Comparison of ENCODE assay signal across 9 mouse cellular contexts in genomic region chr14:7964219-7964889, GRCm38 (mm10). TPM values are rescaled to one million over a fixed set of nuclear protein-coding genes. Genes with fewer than 3 reads are reported as not detected.
A peak's percentile ranks its signal among the peaks of the same experiment; 100 is the strongest.
DNase-seq lines count a peak whose midpoint lies in the region; ATAC-seq and TF ChIP-seq lines count a peak whose summit lies in the region.
"Had no signal": no experiment of that assay in that cellular context is flagged by ENCODE, and none has a peak within 500 bp of the region (broad histone marks: within the 10 kb centered on the region; RNA-seq: fewer than 3 reads in every experiment).

No protein-coding gene starts in this region.

- TF ChIP-seq CTCF in ES-Bruce4 (IDR thresholded peaks at IDR 0.05; ENCODE audit: low read depth, low read length), result peak; percentile 60

- H3K27me3 ChIP-seq in ES-Bruce4 (ENCODE audit: control insufficient read depth, insufficient read depth, low read length, poor library complexity, severe bottlenecking), result no peaks in the 10 kb centered on the region
- no peaks in the 10 kb centered on the region for H3K27me3 ChIP-seq in embryonic facial prominence, embryonic 10.5 days (replicated peaks; ENCODE audit: low read depth, poor library complexity, severe bottlenecking)
- no peaks in the 10 kb centered on the region for H3K27me3 ChIP-seq in lung, embryonic 16.5 days (ENCODE audit: control insufficient read depth, insufficient read depth, low read depth, low read length)

- no peak for TF ChIP-seq EP300 in ES-Bruce4 (IDR thresholded peaks at IDR 0.05; ENCODE audit: insufficient read depth, low read depth, low read length)

- ATAC-seq in lung, embryonic 16.5 days (ENCODE audit: low read depth), result peak; percentile 50; the same call in 1 of the 2 replicates

- 57% methylated on average over 11 of the region's 11 CpGs for WGBS in embryonic facial prominence, embryonic 10.5 days
- WGBS in lung, embryonic 16.5 days, result 47% methylated on average over 11 of the region's 11 CpGs

- no peak overlapping the region for H3K4me2 ChIP-seq in lung, embryonic 16.5 days (ENCODE audit: low read depth, low read length)

- no peak for TF ChIP-seq POLR2A in ES-Bruce4 (IDR thresholded peaks at IDR 0.05; ENCODE audit: insufficient read depth, low read length)

- no peaks in the 10 kb centered on the region for H3K9me3 ChIP-seq in ES-Bruce4 (replicated peaks; ENCODE audit: control insufficient read depth, insufficient read depth, low read length, poor library complexity, severe bottlenecking)
- no peaks in the 10 kb centered on the region for H3K9me3 ChIP-seq in embryonic facial prominence, embryonic 10.5 days
- H3K9me3 ChIP-seq in lung, embryonic 16.5 days (ENCODE audit: control insufficient read depth, low read length), result no peaks in the 10 kb centered on the region

- H3K36me3 ChIP-seq in ES-Bruce4 (ENCODE audit: control insufficient read depth, insufficient read depth, low read length, poor library complexity, severe bottlenecking), result no peaks in the 10 kb centered on the region
- no peaks in the 10 kb centered on the region for H3K36me3 ChIP-seq in embryonic facial prominence, embryonic 10.5 days (replicated peaks)
- H3K36me3 ChIP-seq in lung, embryonic 16.5 days (ENCODE audit: control insufficient read depth, insufficient read depth, low read length), result no peaks in the 10 kb centered on the region

- H3K4me3 ChIP-seq in ES-Bruce4 (ENCODE audit: low read depth, low read length), result no peak overlapping the region
- H3K4me3 ChIP-seq in embryonic facial prominence, embryonic 10.5 days, result no peak overlapping the region
- no peak overlapping the region for H3K4me3 ChIP-seq in lung, embryonic 16.5 days (ENCODE audit: low read length)

- no peak overlapping the region for H3K9ac ChIP-seq in ES-Bruce4 (ENCODE audit: low read depth, poor library complexity, severe bottlenecking)
- H3K9ac ChIP-seq in lung, embryonic 16.5 days (ENCODE audit: low read length), result no peak overlapping the region

- no peaks in the 10 kb centered on the region for H3K4me1 ChIP-seq in ES-Bruce4 (ENCODE audit: control insufficient read depth, insufficient read depth, low read length)
- 0 out of 2 replicates have a peak, but pooled peaks cover 4% of the 10 kb centered on the region for H3K4me1 ChIP-seq in embryonic facial prominence, embryonic 10.5 days
- H3K4me1 ChIP-seq in lung, embryonic 16.5 days (replicated peaks; ENCODE audit: control insufficient read depth, insufficient read depth, low read length), result peaks cover 2% of the 10 kb centered on the region; the same call in 1 of the 2 replicates

- peak; percentile 78 for DNase-seq in adrenal gland, postnatal 14 days
- DNase-seq in embryonic facial prominence, embryonic 10.5 days (ENCODE audit: low spot score), result peak; percentile 67
- peak; percentile 82 for DNase-seq in heart, postnatal 4 days
- DNase-seq in layer of hippocampus, adult 18-20 months (ENCODE audit: low spot score in 2 of 2), result peak; percentile 53 to 91
- DNase-seq in retina, postnatal 1 day, result peak; percentile 83
- no peak for DNase-seq in ovary, adult 18-20 months (ENCODE audit: low spot score)

- H3K27ac ChIP-seq in ES-Bruce4 (ENCODE audit: insufficient read depth, low read length), result no peak overlapping the region
- no peak overlapping the region for H3K27ac ChIP-seq in embryonic facial prominence, embryonic 10.5 days (replicated peaks)
- no peak overlapping the region for H3K27ac ChIP-seq in lung, embryonic 16.5 days (ENCODE audit: low read length)

RNA-seq across cellular contexts. Expression of gene Gm45521, which starts 7.3 kb away (rescaled TPM):
- 0.91 TPM in 1 of 2 replicates, not detected in the other for polyA plus RNA-seq in ES-Bruce4 (2011; ENCODE audit: insufficient read depth, insufficient read length, low read depth, missing spikeins)
- not detected in 2 replicates for total RNA-seq in adrenal gland, postnatal 14 days (2021)
- 0.48 TPM in 1 of 2 replicates, not detected in the other for polyA plus RNA-seq in embryonic facial prominence, embryonic 10.5 days (2016; fragmentation: Nextera tagmentation; extraction: Ambion mirVana)
- not detected for total RNA-seq in heart, postnatal 4 days (2021)
- not detected for total RNA-seq in layer of hippocampus, adult 18-20 months (2021)
- polyA plus RNA-seq in lung, embryonic 16.5 days (2015; fragmentation: Nextera tagmentation; extraction: Ambion mirVana), result not detected in 2 replicates
- total RNA-seq: gastrocnemius, postnatal 4 days had no signal

RNA-seq across cellular contexts. Expression of gene Dnase1l3, which starts 30.0 kb away (rescaled TPM):
- polyA plus RNA-seq in ES-Bruce4 (2011; ENCODE audit: insufficient read depth, insufficient read length, low read depth, missing spikeins), result 0.27 and 0.30 TPM in 2 replicates
- 2.6 and 3.9 TPM in 2 replicates for total RNA-seq in adrenal gland, postnatal 14 days (2021)
- 0.04 TPM in 1 of 2 replicates, not detected in the other for polyA plus RNA-seq in embryonic facial prominence, embryonic 10.5 days (2016; fragmentation: Nextera tagmentation; extraction: Ambion mirVana)
- total RNA-seq in heart, postnatal 4 days (2021), result not detected
- under 1 TPM; 0.07 to 0.10 TPM for total RNA-seq in layer of hippocampus, adult 18-20 months (2021)
- polyA plus RNA-seq in lung, embryonic 16.5 days (2015; fragmentation: Nextera tagmentation; extraction: Ambion mirVana), result 0.18 and 0.28 TPM in 2 replicates

RNA-seq across cellular contexts. Expression of gene Abhd6, which starts 38.3 kb away (rescaled TPM):
- polyA plus RNA-seq in ES-Bruce4 (2011; ENCODE audit: insufficient read depth, insufficient read length, low read depth, missing spikeins), result 12.6 and 14.9 TPM in 2 replicates
- 41.8 and 45.9 TPM in 2 replicates for total RNA-seq in adrenal gland, postnatal 14 days (2021)
- polyA plus RNA-seq in embryonic facial prominence, embryonic 10.5 days (2016; fragmentation: Nextera tagmentation; extraction: Ambion mirVana), result 16.9 and 17.6 TPM in 2 replicates
- total RNA-seq in heart, postnatal 4 days (2021), result 1 to 10 TPM; 5.1 to 5.8 TPM
- total RNA-seq in layer of hippocampus, adult 18-20 months (2021), result 10 to 100 TPM; 79.1 to 80.3 TPM
- 12.5 and 14.5 TPM in 2 replicates for polyA plus RNA-seq in lung, embryonic 16.5 days (2015; fragmentation: Nextera tagmentation; extraction: Ambion mirVana)
